Mouse (Mus musculus): ENCODE measurements around the gene Mark3. TPM values are rescaled to one million over a fixed set of nuclear protein-coding genes. Genes with fewer than 3 reads are reported as not detected.
"Not testable (repeated sequence)": the region's sequence is repeated elsewhere in the genome, so short reads cannot be mapped to it uniquely, and the experiment has no call there.

The Mark3 gene
- polyA plus RNA-seq, 1 experiment from 2014 or later, result 32.9 TPM

GRCm38 (mm10) chr12:111539041-111539345 is 35.3 kb upstream of the Mark3 start:
- H3K4me1 ChIP-seq, result peaks cover 69% of the 10 kb centered on the region
- peaks cover 9% of the 10 kb centered on the region for H3K27me3 ChIP-seq (replicated peaks)
- peaks cover 54% of the 10 kb centered on the region for H3K36me3 ChIP-seq
- H3K4me3 ChIP-seq, result peak overlapping the region; percentile 100
- H3K27ac ChIP-seq, result peak overlapping the region; percentile 99
- ATAC-seq, result no peak
- peak overlapping the region; percentile 87 for H3K4me2 ChIP-seq
- WGBS (ENCODE audit: insufficient replicate concordance), result under 1% methylated on average over 18 of the region's 18 CpGs
- peak overlapping the region; percentile 100 for H3K9ac ChIP-seq
- H3K9me3 ChIP-seq (replicated peaks), result no peaks in the 10 kb centered on the region

- 0 out of 2 replicates have a peak, but pooled peaks cover 10% of the 10 kb centered on the region for H3K4me1 ChIP-seq
- H3K27me3 ChIP-seq (replicated peaks), result no peaks in the 10 kb centered on the region
- H3K9ac ChIP-seq, result no peak overlapping the region
- no peak for ATAC-seq
- H3K27ac ChIP-seq, result peak overlapping the region; percentile 1; the same call in 1 of the 2 replicates
- peaks cover 63% of the 10 kb centered on the region for H3K36me3 ChIP-seq
- WGBS (ENCODE audit: insufficient replicate concordance), result 88% methylated on average over 3 of the region's 3 CpGs
- no peak overlapping the region for H3K4me3 ChIP-seq
- no peaks in the 10 kb centered on the region for H3K9me3 ChIP-seq (replicated peaks)
- H3K4me2 ChIP-seq, result no peak overlapping the region
Measured at GRCm38 (mm10) chr12:111547070-111547469, 27.3 kb upstream of the Mark3 start.

- no peak overlapping the region for H3K4me3 ChIP-seq
- H3K27ac ChIP-seq, result peak overlapping the region; percentile 18
- H3K36me3 ChIP-seq, result peaks cover 47% of the 10 kb centered on the region
- no peaks in the 10 kb centered on the region for H3K9me3 ChIP-seq (replicated peaks)
- WGBS (ENCODE audit: insufficient replicate concordance), result 51% methylated on average over 2 of the region's 2 CpGs
- H3K27me3 ChIP-seq (replicated peaks), result no peaks in the 10 kb centered on the region
- H3K4me2 ChIP-seq, result no peak overlapping the region
- H3K9ac ChIP-seq, result no peak overlapping the region
- H3K4me1 ChIP-seq, result 0 out of 2 replicates have a peak, but pooled peaks cover 1% of the 10 kb centered on the region
- ATAC-seq, result no peak
Measured at GRCm38 (mm10) chr12:111548555-111549289, 25.6 kb upstream of the Mark3 start.

GRCm38 (mm10) chr12:111550679-111551078 is 23.6 kb upstream of the Mark3 start:
- no peaks in the 10 kb centered on the region for H3K27me3 ChIP-seq (replicated peaks)
- peaks cover 30% of the 10 kb centered on the region for H3K36me3 ChIP-seq
- H3K4me2 ChIP-seq, result no peak overlapping the region
- no peak overlapping the region for H3K9ac ChIP-seq
- ATAC-seq, result no peak
- no peaks in the 10 kb centered on the region for H3K9me3 ChIP-seq (replicated peaks)
- peak overlapping the region; percentile 56 for H3K27ac ChIP-seq
- H3K4me1 ChIP-seq, result peaks cover 5% of the 10 kb centered on the region
- H3K4me3 ChIP-seq, result no peak overlapping the region
- WGBS (ENCODE audit: insufficient replicate concordance), result 41% methylated on average over 1 of the region's 1 CpGs

GRCm38 (mm10) chr12:111552342-111552741 is 22.0 kb upstream of the Mark3 start:
- Histone ChIP-seq H3K9me3 (replicated peaks) (no peaks in the 10 kb centered on the region), H3K4me1 (peaks cover 19% of the 10 kb centered on the region), H3K36me3 (peaks cover 13% of the 10 kb centered on the region), H3K27ac (no peak overlapping the region), H3K4me2 (no peak overlapping the region), H3K27me3 (replicated peaks) (no peaks in the 10 kb centered on the region), H3K9ac (no peak overlapping the region), H3K4me3 (no peak overlapping the region)
- 80% methylated on average over 8 of the region's 8 CpGs for WGBS (ENCODE audit: insufficient replicate concordance)
- ATAC-seq, result no peak

- Histone ChIP-seq H3K36me3 (no peaks in the 10 kb centered on the region), H3K4me3 (no peak overlapping the region), H3K27me3 (replicated peaks) (no peaks in the 10 kb centered on the region), H3K9ac (no peak overlapping the region), H3K9me3 (replicated peaks) (no peaks in the 10 kb centered on the region), H3K27ac (no peak overlapping the region), H3K4me1 (peaks cover 49% of the 10 kb centered on the region), H3K4me2 (no peak overlapping the region)
- WGBS (ENCODE audit: insufficient replicate concordance), result 67% methylated on average over 4 of the region's 4 CpGs
- no peak for ATAC-seq
Measured at GRCm38 (mm10) chr12:111555357-111555756, 19.0 kb upstream of the Mark3 start.

- not testable (repeated sequence) for H3K4me2 ChIP-seq; H3K4me3 ChIP-seq; H3K27ac ChIP-seq; H3K27me3 ChIP-seq (replicated peaks); H3K36me3 ChIP-seq; ATAC-seq; H3K9ac ChIP-seq; H3K9me3 ChIP-seq (replicated peaks)
- WGBS (ENCODE audit: insufficient replicate concordance), result 81% methylated on average over 4 of the region's 5 CpGs
- H3K4me1 ChIP-seq, result peaks cover 54% of the 10 kb centered on the region
Measured at GRCm38 (mm10) chr12:111555893-111556292, 18.4 kb upstream of the Mark3 start.

GRCm38 (mm10) chr12:111557538-111557937 is 16.8 kb upstream of the Mark3 start:
- 52% methylated on average over 6 of the region's 6 CpGs for WGBS (ENCODE audit: insufficient replicate concordance)
- no peak for ATAC-seq
- Histone ChIP-seq H3K4me1 (peaks cover 61% of the 10 kb centered on the region), H3K4me3 (no peak overlapping the region), H3K4me2 (no peak overlapping the region), H3K9ac (no peak overlapping the region; the same call in 1 of the 2 replicates), H3K36me3 (no peaks in the 10 kb centered on the region), H3K9me3 (replicated peaks) (no peaks in the 10 kb centered on the region), H3K27ac (peak overlapping the region; percentile 93), H3K27me3 (replicated peaks) (no peaks in the 10 kb centered on the region)

- WGBS (ENCODE audit: insufficient replicate concordance), result 9% methylated on average over 2 of the region's 2 CpGs
- Histone ChIP-seq H3K4me3 (no peak overlapping the region), H3K9me3 (replicated peaks) (no peaks in the 10 kb centered on the region), H3K27me3 (replicated peaks) (no peaks in the 10 kb centered on the region), H3K4me2 (peak overlapping the region; percentile 68), H3K9ac (peak overlapping the region; percentile 55), H3K36me3 (no peaks in the 10 kb centered on the region), H3K27ac (peak overlapping the region; percentile 93), H3K4me1 (peaks cover 69% of the 10 kb centered on the region)
- peak; percentile 100 for ATAC-seq
Measured at GRCm38 (mm10) chr12:111558655-111559054, 15.7 kb upstream of the Mark3 start.

GRCm38 (mm10) chr12:111559647-111560258 is 14.6 kb upstream of the Mark3 start:
- peak overlapping the region; percentile 57 for H3K9ac ChIP-seq
- ATAC-seq, result no peak
- no peaks in the 10 kb centered on the region for H3K27me3 ChIP-seq (replicated peaks)
- H3K4me1 ChIP-seq, result peaks cover 69% of the 10 kb centered on the region
- no peaks in the 10 kb centered on the region for H3K36me3 ChIP-seq
- no peaks in the 10 kb centered on the region for H3K9me3 ChIP-seq (replicated peaks)
- 32% methylated on average over 18 of the region's 18 CpGs for WGBS (ENCODE audit: insufficient replicate concordance)
- H3K27ac ChIP-seq, result peak overlapping the region; percentile 93
- H3K4me2 ChIP-seq, result peak overlapping the region; percentile 68
- peak overlapping the region; percentile 39 for H3K4me3 ChIP-seq

GRCm38 (mm10) chr12:111560286-111560685 is 14.0 kb upstream of the Mark3 start:
- Histone ChIP-seq H3K4me2 (peak overlapping the region; percentile 68; the same call in 1 of the 2 replicates), H3K4me1 (peaks cover 68% of the 10 kb centered on the region), H3K9me3 (replicated peaks) (no peaks in the 10 kb centered on the region), H3K9ac (peak overlapping the region; percentile 57; the same call in 1 of the 2 replicates), H3K27me3 (replicated peaks) (no peaks in the 10 kb centered on the region), H3K4me3 (peak overlapping the region; percentile 39; the same call in 1 of the 2 replicates), H3K27ac (peak overlapping the region; percentile 50), H3K36me3 (no peaks in the 10 kb centered on the region)
- ATAC-seq, result no peak
- WGBS (ENCODE audit: insufficient replicate concordance), result 62% methylated on average over 5 of the region's 5 CpGs

GRCm38 (mm10) chr12:111562276-111562814 is 12.0 kb upstream of the Mark3 start:
- Histone ChIP-seq H3K27me3 (replicated peaks) (no peaks in the 10 kb centered on the region), H3K27ac (peak overlapping the region; percentile 28), H3K4me1 (peaks cover 51% of the 10 kb centered on the region), H3K36me3 (no peaks in the 10 kb centered on the region), H3K4me3 (no peak overlapping the region), H3K4me2 (no peak overlapping the region), H3K9ac (no peak overlapping the region), H3K9me3 (replicated peaks) (no peaks in the 10 kb centered on the region)
- 49% methylated on average over 4 of the region's 4 CpGs for WGBS (ENCODE audit: insufficient replicate concordance)
- no peak for ATAC-seq

Measured in liver, embryonic 12.5 days (tissue).